Mouse (Mus musculus): ENCODE results near the gene Lgals1.
"Not testable (repeated sequence)": the region's sequence is repeated elsewhere in the genome, so short reads cannot be mapped to it uniquely, and the experiment has no call there.

Gene Lgals1

DNA sequence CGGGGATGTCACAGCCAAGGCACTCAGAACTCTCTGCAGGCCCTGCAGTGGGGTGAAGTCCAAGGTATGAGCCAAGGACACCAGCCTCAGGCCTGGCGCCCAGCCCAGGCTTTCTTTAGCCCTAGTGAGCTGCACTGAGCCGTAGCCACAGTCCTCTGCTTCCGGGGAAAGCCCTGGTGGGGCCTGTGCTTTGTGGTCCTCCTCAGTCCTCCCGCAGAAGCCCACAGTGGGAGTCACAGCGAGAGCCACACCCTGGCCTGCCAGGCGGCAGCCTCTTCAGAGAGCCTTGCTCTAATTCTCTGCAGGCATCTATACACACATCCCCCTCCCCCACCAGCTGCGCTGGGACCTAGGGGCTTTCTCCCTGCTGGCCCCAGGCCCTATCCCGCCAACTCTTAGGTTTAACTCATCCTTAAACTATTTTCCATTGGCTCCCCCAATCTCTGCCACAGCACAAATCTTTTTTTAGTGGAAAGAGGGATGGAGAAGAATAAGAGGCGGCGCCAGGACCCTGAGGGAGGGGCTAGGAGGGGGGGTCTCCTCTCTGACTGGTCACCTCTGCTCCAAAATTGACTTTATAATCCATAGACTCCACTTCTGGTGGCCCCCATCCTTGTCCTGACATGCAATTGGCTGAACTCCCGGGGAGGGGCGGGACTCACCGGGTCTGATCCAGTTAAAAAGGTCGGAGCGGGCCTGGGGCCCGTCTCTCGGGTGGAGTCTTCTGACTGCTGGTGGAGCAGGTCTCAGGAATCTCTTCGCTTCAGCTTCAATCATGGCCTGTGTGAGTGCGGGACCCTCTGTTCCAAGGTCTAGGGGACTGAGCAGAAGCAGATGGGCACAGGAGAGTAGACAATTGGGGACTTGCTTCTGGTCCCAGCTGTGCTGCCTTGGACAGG is at the start of gene Lgals1:
Gene Lgals1 (plus strand): TSS at position 705 of the 899 bp plus-strand sequence.
- DNase-seq (ENCODE audit: inconsistent ontology term) = peak; percentile 98

DNA sequence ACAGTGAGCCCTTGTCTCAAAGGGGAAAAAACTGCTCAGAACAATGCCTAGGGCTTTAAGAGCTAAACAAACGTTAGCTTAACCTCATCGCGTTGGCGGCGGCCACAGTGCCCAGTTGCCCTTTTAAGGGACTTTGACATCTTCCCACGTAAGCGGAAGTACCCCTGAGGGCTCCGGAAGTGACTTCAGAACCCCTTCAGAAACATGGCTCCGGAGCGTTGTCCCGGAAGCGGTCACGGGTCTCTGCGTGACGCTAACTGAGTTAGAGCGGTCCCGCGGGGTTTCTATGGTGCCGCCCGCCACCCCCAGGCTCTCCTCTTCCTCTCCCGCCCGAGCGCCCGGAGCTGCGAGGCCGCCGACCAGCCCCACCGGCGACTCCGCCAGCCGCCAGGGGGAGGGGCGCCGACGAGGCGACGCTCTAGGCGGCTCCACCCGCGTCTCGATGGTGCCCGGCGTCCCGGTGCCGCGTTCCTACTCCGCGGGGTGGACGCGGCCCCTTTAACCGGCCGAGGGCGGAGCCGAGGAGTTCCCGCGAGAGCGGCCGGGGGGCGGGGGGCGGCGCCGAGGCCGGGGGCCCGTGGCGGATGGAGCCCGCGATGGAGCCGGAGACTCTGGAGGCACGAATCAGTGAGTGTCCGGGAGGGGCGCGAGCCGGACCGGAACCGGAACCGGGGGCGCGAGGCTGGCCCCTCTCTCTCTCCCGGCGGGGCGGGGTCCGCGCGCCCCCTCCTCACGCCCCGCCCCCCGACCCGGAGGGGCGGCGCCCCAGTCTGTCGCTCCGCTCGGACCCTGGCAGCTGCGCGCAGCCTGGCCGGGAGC is 49.3 kb upstream of the Lgals1 start, which contains the start of gene Gga1:
Gene Gga1 (plus strand): TSS at position 200 of the 819 bp plus-strand sequence.
- peak; percentile 97 for DNase-seq (ENCODE audit: inconsistent ontology term)

DNA sequence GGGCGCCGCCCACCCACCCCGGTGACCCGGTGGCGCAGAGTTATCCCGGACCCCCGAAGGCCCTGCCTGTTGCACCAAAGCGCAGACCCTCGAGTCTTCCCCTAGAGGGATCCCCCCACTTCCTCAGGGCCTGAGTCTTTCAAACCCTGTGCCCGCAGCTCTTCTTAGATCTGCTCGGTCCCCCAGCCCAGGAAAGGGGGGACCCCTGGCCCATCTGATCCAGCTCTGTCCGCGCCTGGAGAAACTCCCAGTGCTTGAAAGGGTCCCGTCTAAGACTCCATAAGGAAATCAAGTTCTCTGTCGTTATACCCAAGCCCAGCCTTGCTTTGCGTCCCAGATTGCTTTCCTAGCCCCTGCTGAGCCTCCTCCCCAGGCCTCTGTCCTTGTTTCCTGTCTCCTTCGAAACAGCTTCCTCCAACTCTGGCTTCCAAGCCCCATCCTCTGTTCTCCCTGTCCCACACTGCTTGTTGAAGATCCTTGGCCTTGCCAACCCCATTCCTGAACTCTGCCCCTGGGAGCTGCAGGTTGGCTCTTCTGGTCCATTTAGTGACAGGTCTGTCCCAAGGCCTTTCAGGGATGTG is 48.6 kb upstream of the Lgals1 start:
- DNase-seq (ENCODE audit: inconsistent ontology term) = no peak

DNA sequence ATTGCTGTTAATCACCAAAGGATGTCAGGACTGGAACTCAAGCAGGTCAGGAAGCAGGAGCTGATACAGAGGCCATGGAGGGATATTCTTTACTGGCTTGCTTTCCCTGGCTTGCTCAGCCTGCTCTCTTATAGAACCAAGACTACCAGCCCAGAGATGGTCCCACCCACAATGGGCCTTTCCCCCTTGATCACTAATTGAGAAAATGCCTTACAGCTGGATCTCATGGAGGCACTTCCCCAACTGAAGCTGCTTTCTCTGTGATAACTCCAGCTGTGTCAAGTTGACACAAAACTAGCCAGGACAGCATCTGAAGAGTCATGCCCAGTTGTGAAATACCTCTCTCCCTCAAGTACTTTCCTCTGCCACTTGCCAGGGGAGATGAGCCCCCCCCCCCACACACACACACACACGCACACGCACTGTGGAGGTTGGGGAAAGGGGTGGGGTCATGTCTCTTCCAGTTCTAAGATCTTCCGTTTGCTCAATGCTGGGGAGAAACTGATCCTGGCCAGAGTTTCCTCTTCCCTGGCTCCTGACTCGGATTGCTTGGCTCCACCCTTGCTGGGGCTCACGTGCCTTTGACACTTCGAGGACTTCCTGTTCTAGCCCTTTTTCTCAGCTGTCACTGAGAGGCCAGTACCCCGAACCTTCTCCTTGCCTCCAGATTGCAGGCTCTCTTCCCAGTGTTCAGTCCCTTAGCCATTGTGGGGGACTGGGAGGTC is 47.6 kb upstream of the Lgals1 start:
- DNase-seq (ENCODE audit: inconsistent ontology term) = not testable (repeated sequence)

DNA sequence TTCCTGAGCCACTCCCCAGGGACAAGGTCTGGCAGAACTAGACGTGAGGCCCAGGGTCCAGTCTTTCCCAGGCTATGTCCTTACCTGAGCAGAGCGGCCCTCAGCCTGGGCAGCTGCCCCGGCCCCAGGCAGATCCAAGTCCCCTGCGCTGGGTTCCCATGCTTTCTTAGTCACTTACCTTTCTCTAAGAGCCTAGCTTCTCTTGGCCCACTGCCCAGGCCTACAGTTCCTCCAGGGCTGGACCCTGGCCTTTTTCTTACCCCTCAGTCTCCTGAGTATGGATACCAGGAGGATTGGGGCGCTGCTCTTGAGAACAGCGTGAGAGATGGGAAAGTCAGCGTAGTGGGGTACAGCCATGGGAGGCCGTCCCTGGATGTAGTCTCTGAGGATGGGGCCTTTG is 46.1 kb upstream of the Lgals1 start:
- DNase-seq (ENCODE audit: inconsistent ontology term) = no peak

DNA sequence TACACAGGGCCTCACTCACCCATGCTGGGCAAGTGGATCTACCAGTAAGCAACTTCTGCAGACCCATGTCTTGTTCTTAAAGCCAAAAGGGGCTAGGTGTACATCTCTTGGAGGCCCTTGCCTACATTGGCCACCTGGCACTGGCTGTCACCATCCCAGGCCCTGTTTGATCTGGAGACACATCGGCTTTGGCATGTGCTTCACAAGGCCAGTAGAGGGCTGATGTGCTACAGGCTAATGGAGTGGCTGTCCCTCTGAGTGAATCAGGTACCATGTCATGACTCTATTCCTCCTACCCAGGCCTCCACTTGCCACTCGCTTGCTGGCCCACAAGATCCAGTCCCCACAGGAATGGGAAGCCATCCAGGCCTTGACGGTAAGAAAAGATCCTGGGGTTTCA is 44.7 kb upstream of the Lgals1 start:
- no peak for DNase-seq (ENCODE audit: inconsistent ontology term)

DNA sequence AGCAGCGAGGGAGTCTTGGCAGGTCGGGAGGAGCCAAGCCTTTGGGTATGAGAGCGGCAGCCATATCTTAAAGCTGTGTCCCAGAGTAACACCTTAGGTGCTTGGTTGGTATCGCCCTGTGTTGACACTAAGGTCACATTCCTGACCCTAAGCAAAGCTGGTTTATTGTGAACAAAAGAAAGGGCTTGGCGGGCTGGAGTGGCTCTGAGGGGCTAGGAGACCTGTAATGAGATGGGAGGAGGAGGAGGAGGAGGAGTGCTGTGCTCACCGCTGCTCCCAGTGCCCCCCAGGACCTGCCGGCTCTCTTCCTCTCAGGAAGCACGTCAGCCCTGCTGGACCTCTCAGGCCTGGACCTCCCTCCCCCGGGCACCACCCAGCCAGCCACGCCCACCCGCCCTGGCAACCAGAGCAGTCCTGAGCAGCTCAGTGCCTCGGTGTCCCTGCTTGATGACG is 37.1 kb upstream of the Lgals1 start:
- DNase-seq (ENCODE audit: inconsistent ontology term) = no peak

DNA sequence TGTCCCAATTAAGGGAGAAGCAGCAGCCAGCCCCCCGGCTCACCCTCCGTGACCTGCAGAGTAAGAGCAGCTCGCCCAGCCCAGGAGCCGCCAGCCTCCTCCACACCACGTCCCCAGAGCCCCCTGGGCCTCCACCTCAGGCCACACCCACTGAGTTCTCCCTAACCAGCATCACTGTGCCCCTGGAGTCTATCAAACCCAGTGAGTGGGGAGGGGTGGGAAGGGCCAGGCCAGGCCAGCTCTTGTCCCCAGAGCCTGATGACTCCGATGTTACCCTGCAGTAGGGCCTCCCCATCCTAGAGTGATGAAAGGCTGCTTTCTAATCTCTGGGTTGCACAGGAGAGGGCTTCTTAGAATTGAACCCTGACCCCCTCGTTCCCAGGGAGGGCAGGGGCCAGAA is 34.1 kb upstream of the Lgals1 start:
- DNase-seq (ENCODE audit: inconsistent ontology term) = no peak

DNA sequence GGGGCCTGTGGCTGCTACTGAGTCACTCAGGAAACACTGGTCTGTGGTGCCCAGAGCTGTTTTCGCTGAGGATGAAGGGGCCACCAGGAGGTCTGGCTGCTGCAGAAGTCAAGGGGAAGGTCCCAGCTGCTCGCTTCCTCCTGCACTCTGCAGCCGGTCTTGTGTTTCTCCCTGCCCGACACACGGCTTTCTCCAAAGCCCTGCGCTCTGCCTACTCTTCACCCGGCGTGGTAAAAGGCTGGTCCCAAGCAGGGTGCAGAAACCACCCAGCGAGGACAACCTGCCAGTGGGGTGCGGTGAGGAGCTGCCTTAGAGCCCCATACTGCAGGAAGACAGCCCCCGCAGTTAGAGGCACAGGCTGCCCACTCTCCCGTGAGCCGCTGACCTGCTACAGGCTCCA is 31.8 kb upstream of the Lgals1 start:
- DNase-seq (ENCODE audit: inconsistent ontology term) = no peak

DNA sequence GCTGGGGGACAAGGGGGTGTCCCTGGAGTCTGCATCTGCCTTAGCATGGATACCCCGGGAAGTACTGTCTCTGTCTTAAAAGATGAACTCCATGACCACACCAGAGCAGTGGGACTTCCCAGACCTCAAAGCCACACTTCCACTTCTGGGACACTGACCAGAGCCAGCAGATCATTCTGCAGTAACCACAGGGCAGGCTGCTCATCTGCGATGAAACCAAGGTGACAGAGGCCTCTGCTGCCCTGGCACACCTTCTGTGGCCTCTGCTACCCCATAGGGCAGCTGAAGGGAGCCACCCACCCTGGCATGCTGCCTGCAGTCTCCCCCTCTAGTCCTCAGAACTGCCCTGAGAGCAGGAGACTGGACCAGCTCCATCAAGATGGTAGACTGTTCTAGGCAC is 30.8 kb upstream of the Lgals1 start:
- peak; percentile 18 for DNase-seq (ENCODE audit: inconsistent ontology term)

DNA sequence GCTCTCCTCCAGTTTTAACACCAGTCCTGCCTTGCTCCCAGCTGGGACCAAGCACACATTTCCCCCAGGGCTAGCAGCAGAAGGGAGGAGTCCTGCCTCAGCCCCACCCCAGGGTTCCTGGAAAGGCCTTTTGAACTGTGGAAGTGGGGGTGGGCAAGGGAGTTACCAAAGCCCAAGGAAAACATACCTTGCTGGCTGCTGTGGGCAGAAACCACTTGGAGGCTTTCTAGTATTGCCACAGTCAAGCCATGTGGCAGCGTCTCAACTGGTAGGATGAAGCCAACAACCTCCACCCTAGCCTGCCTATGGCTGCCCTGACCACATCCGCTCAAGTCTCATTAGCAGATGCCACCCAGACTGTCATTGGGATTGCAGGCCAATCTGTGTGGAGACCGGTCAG is 30.4 kb upstream of the Lgals1 start:
- peak; percentile 34 for DNase-seq (ENCODE audit: inconsistent ontology term)

DNA sequence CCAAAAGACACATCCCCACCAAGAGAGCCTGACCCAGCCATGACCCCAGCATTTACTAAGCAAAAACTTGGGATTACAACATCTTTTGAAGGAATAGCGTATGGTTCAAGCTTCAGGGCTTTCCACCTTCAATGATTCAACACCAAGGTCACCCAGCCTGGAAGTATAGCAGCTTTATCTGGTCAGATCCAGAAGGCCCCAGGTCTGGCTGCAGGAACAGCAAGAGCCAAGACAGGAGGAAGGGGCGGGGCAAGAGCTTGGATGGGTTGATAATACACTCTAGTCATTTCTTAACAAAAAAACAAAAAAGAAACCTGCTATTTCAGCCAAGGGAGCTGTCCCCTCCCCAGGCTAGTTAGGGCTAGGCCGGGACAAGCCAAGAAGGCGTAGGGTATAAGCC is 29.0 kb upstream of the Lgals1 start:
- no peak for DNase-seq (ENCODE audit: inconsistent ontology term)

DNA sequence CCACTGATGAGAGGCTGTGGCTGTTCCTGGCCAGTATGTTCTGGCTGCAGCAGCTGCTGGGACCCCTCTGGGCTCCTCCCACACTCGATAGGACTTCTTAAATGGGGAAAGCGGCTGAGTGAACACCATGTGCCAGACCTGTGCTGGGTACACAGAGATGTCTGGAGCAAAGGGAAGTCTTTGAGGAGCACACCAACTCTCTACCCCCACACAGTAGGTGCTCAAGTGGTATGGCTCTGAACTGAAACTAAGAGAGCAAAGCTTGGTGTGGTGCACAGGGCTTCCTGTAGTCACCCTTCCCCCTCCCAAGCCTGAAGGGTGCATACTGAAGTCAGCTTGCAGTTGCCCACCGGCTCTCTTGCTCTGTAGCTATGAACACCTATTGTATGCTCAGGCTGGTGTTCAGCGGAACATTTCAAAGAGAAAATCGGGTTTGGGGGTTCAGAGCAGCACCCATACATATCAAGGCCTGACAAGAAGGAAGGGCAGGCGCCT is 28.0 kb upstream of the Lgals1 start:
- no peak for DNase-seq (ENCODE audit: inconsistent ontology term)

DNA sequence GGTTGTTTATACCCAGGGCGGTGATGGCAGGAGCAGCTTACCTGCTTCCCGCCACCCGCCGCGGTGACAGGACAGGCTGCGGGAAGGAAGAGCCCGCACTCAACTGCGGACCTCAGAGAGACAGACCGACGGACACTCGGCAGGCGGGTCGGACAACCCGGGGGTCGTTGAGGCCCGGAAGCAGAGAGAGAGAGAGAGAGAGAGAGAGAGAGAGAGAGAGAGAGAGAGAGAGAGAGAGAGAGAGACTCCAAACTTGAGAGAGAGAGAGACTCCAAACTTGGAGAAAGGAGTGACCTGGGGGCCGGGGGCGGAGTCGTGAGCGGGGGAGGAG is 27.2 kb upstream of the Lgals1 start, which contains the start of gene Gm49510:
Gene Gm49510 (plus strand): TSS at position 259 of the 331 bp plus-strand sequence.
- no peak for DNase-seq (ENCODE audit: inconsistent ontology term)

DNA sequence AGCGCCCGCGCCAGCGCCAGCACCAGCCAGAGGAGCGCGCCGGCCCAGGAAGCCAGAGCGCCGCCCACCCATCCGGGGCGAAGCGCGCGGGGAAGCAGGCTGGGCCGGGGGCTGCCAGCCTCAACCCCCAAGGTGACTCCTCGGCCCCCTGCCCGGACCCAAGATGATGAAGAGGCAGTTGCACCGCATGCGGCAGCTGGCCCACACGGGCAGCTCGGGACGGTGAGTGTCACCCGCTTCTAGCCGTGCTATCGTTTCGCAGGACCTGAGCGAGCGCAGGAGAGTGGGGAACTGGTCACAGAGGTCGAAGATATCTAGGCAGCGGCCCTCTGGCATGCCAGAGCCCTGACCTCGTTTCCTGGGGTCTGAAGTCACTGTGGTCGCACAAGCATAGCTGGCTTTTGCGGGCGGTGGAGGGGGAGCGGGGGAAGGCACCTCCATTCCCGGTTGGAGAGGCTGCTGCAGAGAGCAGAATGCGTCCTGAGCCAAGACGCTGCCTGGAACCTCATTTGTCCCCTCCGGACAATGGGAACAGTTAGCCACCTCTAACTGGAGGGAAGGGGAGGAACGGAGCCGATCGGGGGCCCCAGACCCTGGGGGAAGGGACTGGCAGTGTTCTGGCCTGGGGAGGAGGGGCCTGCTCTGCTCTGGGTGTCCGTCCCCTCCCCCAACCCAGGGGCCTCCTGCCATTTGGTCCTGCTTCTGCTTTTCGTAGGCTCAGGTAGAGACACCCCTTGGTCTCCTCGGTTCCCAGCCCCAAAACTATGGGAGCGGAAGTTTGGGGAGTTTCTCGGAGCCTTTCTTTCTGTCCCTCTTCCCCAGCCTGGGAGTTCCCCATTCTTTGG is 26.6 kb upstream of the Lgals1 start, which contains the start of gene Sh3bp1:
Gene Sh3bp1 (plus strand): TSS at position 29 of the 845 bp plus-strand sequence.
- peak; percentile 85 for DNase-seq (ENCODE audit: inconsistent ontology term)

DNA sequence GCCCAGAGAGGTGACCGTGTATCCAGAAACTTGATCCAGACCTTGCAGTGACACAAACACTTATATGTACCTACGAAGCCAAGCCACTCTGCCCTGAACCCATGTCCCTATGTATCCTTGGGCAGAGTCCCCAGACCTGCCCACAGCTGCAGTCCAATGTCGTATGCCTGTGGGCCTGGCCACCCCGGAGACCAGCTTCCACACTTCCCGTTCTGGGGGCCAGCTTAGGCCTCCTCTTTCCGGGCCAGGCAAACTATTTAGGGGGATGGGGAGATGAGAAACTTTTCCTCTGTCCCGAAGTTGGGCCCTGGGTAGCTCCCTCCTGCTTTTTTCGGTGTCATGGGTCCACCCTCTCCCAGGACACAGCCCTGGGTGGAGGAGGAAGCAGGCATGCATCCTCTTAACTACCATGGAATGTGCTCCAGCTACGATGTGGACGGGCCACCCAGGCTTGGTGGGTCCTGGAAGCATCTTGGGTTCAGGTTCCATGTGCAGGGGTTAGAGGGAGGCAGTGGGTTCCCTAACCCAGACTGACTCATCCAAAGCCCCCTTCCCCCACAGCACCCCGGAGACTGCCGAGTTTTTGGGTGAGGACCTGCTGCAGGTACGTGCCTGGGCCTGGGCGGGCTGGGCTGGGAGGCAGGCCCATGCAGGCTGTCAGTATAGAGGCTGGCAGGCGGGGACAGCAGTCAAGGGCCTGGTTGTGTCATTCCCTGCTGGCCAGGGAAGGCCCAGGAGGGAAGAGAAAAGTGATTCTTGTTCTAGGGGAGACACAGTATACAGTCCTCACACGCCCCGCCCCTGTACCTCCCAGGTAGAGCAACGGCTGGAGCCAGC is 25.7 kb upstream of the Lgals1 start:
- peak; percentile 19 for DNase-seq (ENCODE audit: inconsistent ontology term)

DNA sequence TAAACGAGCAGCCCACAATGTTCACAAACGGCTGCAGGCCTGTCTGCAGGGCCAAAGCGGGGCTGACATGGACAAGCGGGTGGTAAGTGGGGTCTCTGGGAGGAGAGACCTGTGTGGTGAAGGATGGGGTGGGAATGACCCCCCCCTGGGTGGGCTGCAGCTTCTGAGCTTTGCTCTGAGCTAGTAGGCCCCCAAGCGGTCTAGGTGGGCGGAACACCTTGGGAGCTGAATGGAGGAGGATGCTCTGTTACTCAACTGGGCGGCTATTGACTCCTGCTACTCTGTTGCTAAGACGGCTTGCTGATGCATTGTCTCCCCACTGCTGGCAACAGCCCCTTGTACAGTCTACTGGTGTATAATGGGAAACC is 25.1 kb upstream of the Lgals1 start:
- no peak for DNase-seq (ENCODE audit: inconsistent ontology term)

DNA sequence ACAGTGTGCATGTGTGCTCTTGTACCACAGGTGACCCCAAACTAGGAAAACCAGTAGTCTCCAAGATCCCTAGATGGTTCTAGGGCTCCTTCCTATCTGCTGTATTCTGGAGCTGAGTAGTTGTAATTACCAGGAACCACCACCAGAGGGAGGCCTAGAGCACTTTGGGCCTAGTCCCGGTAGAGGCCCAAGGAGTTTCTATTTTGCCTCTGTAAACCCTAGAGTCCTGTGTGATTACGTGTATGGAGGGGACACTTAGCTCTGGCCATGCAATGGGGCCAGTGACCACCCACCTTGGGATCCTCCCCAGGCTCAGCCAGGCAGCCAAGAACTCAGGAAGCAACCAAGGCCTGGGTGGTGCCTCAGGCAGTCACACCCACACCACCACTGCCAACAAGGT is 23.3 kb upstream of the Lgals1 start:
- DNase-seq (ENCODE audit: inconsistent ontology term) = peak; percentile 67

DNA sequence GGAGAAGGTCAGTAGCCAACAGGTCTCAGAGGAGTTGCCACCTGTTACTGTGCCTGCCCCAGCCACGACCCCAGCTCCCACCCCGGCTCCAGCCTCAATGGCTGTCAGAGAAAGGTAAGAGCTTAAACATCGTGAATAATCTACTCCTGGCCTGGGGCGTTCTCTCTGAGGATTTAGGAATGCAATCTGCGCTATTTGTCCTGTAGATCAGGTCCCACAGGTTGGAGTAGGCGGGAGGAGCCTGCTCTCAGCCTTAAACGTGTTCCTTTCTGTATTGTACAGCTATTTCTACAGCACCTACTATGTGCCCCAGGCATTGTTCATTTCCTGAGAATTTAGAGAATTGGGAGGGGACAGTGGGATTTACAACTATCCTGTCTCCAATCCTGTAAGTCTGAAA is 18.1 kb upstream of the Lgals1 start:
- DNase-seq (ENCODE audit: inconsistent ontology term) = no peak

DNA sequence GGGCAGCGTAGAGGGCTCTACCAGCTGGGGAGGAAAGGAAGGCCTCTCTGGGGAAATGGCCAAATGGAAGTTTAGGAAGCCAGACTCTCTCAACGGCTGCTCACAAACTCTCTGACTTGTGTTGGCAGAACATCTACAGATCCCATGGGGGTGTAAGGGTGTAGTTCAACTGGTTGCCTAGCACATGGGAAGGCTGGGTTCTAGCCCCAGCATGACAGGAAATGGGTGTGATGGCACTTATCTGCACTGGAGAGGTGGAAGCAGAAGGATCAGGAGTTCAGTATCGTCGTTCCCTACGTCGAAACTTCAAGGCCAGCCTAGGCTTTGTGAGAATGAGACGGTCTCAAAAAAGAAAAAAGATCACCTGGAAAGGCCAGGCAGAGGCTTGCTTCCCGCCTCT is 17.5 kb upstream of the Lgals1 start:
- DNase-seq (ENCODE audit: inconsistent ontology term) = no peak
